Mouse (Mus musculus) liver, adult 2 months (tissue): Measurements from ENCODE around the gene Tnip2. TPM values are rescaled to one million over a fixed set of nuclear protein-coding genes. Genes with fewer than 3 reads are reported as not detected.

Experiments
- DNase-seq: peaks from one replicate; pipeline ENCODE4 v3.0.0-alpha.2; 2011; ENCODE audit warnings: low read depth, low spot score; ENCODE audit errors: extremely low read depth
- H3K27ac ChIP-seq: fragments of 200-500 bp; replicated peaks from 2 replicates; pipeline ENCODE4 v1.5.1; 2012; ENCODE audit warnings: low read depth, mild to moderate bottlenecking, control low read depth, inconsistent platforms, low read length; ENCODE audit not compliant: insufficient read depth
- H3K27me3 ChIP-seq: fragments of 200-500 bp; 2 replicates; pipeline ENCODE4 v1.6.1; 2012; ENCODE audit warnings: mild to moderate bottlenecking, moderate library complexity, low read length, inconsistent platforms; ENCODE audit not compliant: control insufficient read depth, insufficient read depth
- H3K36me3 ChIP-seq: fragments of 200-500 bp; 2 replicates; pipeline ENCODE4 v1.6.1; 2012; ENCODE audit warnings: low read length, inconsistent platforms; ENCODE audit not compliant: control insufficient read depth, insufficient read depth
- H3K4me1 ChIP-seq: fragments of 200-500 bp; 2 replicates; pipeline ENCODE4 v1.6.1; 2011; ENCODE audit warnings: low read length; ENCODE audit not compliant: control insufficient read depth, insufficient read depth
- H3K4me3 ChIP-seq: fragments of 200-500 bp; 2 replicates; pipeline ENCODE4 v1.5.1; 2011; ENCODE audit warnings: low read depth, mild to moderate bottlenecking, control low read depth, low read length, moderate library complexity; ENCODE audit not compliant: insufficient read depth
- H3K79me2 ChIP-seq: fragments of 200-500 bp; 2 replicates; pipeline ENCODE4 v1.6.1; 2012; ENCODE audit warnings: inconsistent platforms, mild to moderate bottlenecking, low read length, moderate library complexity; ENCODE audit not compliant: control insufficient read depth, insufficient read depth
- H3K9ac ChIP-seq: fragments of 200-500 bp; 2 replicates; pipeline ENCODE4 v1.6.1; 2012; ENCODE audit warnings: low read depth, mild to moderate bottlenecking, control low read depth, inconsistent platforms, low read length
- CTCF ChIP-seq: fragments of 200-500 bp; IDR thresholded peaks from 2 replicates; pipeline ENCODE4 v1.5.1; 2011; ENCODE audit warnings: low read depth, low read length, control low read depth
- POLR2A ChIP-seq: fragments of 200-500 bp; IDR thresholded peaks from 2 replicates; pipeline ENCODE4 v1.6.1; 2011; ENCODE audit warnings: low read length, control low read depth; ENCODE audit not compliant: insufficient read depth; ENCODE audit errors: extremely low read depth
- WGBS: fragments of 180-500 bp; shearing (Covaris S2); methylation state at CpG from one replicate; pipeline ENCODE4 v1.1.7; 2018; 5-methylcytosine and 5-hydroxymethylcytosine counted together
- polyA plus RNA-seq: library from polyadenylated mRNA; depleted of rRNA; stranded (reverse); fragments of >200 nt; gene quantifications from 2 replicates; pipeline ENCODE4 v1.2.3, GENCODE M21; 2012
- total RNA-seq: library from RNA; depleted of rRNA; stranded (reverse); fragments of >200 nt; gene quantifications from 2 replicates; pipeline ENCODE4 v1.2.3, GENCODE M21; 2014

The Tnip2 gene
- total and polyA plus RNA-seq, 2 experiments: 7.7 to 13.4 TPM

DNA sequence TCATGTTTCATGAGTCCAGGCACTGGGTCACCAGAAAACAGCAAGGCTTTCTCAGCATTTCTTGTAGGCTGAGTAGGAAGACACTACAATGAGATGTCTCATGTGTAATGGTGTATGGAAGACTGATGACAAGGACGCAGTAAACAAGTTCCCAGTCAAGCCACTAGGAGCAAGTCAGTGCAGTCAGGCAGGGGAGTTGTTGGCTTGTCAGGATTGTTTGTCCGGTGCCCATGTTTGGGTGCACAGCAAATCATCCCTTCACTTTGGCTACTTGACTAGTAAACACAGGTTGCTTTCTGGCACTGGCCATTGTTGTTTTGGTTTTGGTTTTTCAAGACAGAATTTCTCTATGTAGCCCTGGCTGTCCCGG, 24.4 kb downstream of the Tnip2 start:
- Histone ChIP-seq H3K27me3 (no peaks in the 10 kb centered on the region), H3K9ac (no peak overlapping the region), H3K4me3 (no peak overlapping the region), H3K27ac (no peak overlapping the region), H3K4me1 (no peaks in the 10 kb centered on the region), H3K79me2 (no peaks in the 10 kb centered on the region), H3K36me3 (no peaks in the 10 kb centered on the region)
- no peak for DNase-seq
- TF ChIP-seq POLR2A: no peak
- no peak for TF ChIP-seq CTCF
- WGBS: 87% methylated on average over 3 of the region's 3 CpGs

DNA sequence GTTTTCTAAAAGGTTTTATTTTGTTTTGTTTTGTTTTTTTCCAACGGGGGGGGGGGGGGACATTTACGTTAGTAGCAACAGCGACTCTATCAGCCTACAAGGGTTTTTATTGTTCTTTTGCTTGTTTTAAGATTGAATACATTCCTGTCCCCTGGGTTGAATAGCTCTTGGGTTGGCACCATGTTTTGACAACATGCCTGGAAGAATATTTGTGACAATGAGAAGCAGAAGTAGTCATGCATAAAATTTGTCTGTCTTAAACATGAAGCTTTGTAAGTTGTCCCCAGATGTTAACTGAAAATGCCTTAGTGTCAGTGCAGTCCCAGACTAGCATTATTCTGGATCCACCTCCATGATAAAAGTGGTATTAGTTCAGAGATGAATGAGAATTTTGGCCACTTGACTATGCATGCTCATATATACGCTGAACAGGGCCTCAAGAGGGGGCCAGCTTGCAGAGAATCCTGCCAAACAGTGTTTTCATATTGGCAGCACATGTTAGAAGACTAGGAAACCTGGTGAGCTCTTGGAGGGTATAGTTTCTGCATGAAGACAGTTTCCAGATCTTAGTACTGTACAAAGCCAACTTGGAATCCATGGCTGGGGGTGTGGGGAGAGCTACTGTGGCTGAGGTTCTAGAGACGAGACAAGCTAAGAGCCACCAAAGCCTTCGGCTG, 24.9 kb downstream of the Tnip2 start:
- WGBS: 83% methylated on average over 6 of the region's 6 CpGs
- DNase-seq: no peak

GRCm38 (mm10) chr5:34487320-34488090, 26.3 kb downstream of the Tnip2 start:
- Histone ChIP-seq H3K79me2 (no peaks in the 10 kb centered on the region), H3K9ac (no peak overlapping the region), H3K36me3 (peaks cover under 1% of the 10 kb centered on the region; the same call in 1 of the 2 replicates), H3K4me3 (no peak overlapping the region), H3K4me1 (no peaks in the 10 kb centered on the region), H3K27me3 (no peaks in the 10 kb centered on the region), H3K27ac (peak overlapping the region; percentile 19; the same call in 1 of the 2 replicates)
- WGBS: 74% methylated on average over 6 of the region's 6 CpGs
- peak; percentile 33 for DNase-seq
- TF ChIP-seq CTCF: no peak
- TF ChIP-seq POLR2A: no peak

More for the DNA sequence above, 24.9 kb downstream of the Tnip2 start:
- no peaks in the 10 kb centered on the region for H3K79me2 ChIP-seq
- H3K27me3 ChIP-seq: no peaks in the 10 kb centered on the region
- no peak overlapping the region for H3K27ac ChIP-seq
- no peak overlapping the region for H3K4me3 ChIP-seq
- H3K36me3 ChIP-seq: no peaks in the 10 kb centered on the region
- no peaks in the 10 kb centered on the region for H3K4me1 ChIP-seq
- TF ChIP-seq CTCF: no peak
- TF ChIP-seq POLR2A: no peak
- no peak overlapping the region for H3K9ac ChIP-seq

- no peak for TF ChIP-seq CTCF
- TF ChIP-seq POLR2A: no peak
- no peak overlapping the region for H3K27ac ChIP-seq
- DNase-seq: no peak
These were observed 28.1 kb downstream of the Tnip2 start for GRCm38 (mm10) chr5:34485731-34486130.

GRCm38 (mm10) chr5:34480926-34481325, 32.9 kb downstream of the Tnip2 start:
- Histone ChIP-seq H3K4me3 (no peak overlapping the region), H3K27ac (no peak overlapping the region), H3K4me1 (no peaks in the 10 kb centered on the region), H3K79me2 (no peaks in the 10 kb centered on the region), H3K36me3 (peaks cover 31% of the 10 kb centered on the region), H3K9ac (no peak overlapping the region), H3K27me3 (no peaks in the 10 kb centered on the region)
- no peak for DNase-seq
- TF ChIP-seq CTCF (no peak), POLR2A (no peak)
- WGBS: 86% methylated on average over 3 of the region's 3 CpGs

More at GRCm38 (mm10) chr5:34485731-34486130, 28.1 kb downstream of the Tnip2 start:
- H3K79me2 ChIP-seq: no peaks in the 10 kb centered on the region
- H3K9ac ChIP-seq: no peak overlapping the region
- H3K27me3 ChIP-seq: no peaks in the 10 kb centered on the region
- no peak overlapping the region for H3K4me3 ChIP-seq
- no peaks in the 10 kb centered on the region for H3K4me1 ChIP-seq
- WGBS: 81% methylated on average over 15 of the region's 15 CpGs
- H3K36me3 ChIP-seq: peaks cover 4% of the 10 kb centered on the region; the same call in 1 of the 2 replicates
